Mouse (Mus musculus): Measurements from ENCODE around the gene B3gnt3. TPM values are rescaled to one million over a fixed set of nuclear protein-coding genes. Genes with fewer than 3 reads are reported as not detected.
A peak's percentile ranks its signal among the peaks of the same experiment; 100 is the strongest.
"Not testable (repeated sequence)": the region's sequence is repeated elsewhere in the genome, so short reads cannot be mapped to it uniquely, and the experiment has no call there.

Gene B3gnt3
- polyA plus RNA-seq, 1 experiment from 2014 or later: 3.0 TPM

DNA sequence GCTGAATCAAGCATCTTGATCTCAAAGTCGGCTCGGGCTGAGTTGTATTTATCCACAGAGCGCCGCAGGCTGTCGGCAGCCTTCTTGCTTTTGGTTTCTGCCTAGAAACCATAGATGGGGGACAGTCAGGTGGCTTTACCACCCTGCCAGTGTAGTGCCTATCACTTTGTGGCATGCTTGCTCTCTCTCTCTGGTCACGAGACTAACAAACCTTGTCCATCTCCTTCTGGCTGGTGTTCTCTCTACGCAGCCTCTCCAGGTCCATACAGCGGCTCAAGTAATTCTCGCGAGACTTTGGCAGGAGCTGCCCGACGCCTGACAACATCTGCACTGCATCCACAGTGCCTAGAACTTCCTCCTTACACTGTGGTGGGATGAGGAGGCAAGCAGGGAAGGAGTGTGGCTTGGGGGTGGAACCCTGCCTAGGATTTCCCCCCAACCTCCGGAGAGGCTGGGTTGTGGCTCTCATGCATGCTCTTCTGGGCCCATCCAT lies 15.0 kb upstream of the B3gnt3 start:
- Histone ChIP-seq H3K4me3 (ENCODE audit: low read depth, low read length) (no peak overlapping the region), H3K36me3 (replicated peaks; ENCODE audit: insufficient read depth, low read length) (peaks cover 25% of the 10 kb centered on the region; the same call in 1 of the 2 replicates), H3K27ac (ENCODE audit: low read depth) (no peak overlapping the region), H3K9ac (replicated peaks) (no peak overlapping the region), H3K9me3 (ENCODE audit: low read length) (no peaks in the 10 kb centered on the region), H3K4me1 (ENCODE audit: insufficient read depth) (peaks cover 21% of the 10 kb centered on the region), H3K4me2 (ENCODE audit: low read depth, low read length) (no peak overlapping the region), H3K27me3 (ENCODE audit: insufficient read depth, low read length) (no peaks in the 10 kb centered on the region)
- no peak for ATAC-seq
- DNase-seq: no peak
- TF ChIP-seq CTCF (IDR thresholded peaks at IDR 0.05; ENCODE audit: low read depth): no peak
- TF ChIP-seq EP300 (IDR thresholded peaks at IDR 0.05; ENCODE audit: low read depth): no peak
- WGBS (ENCODE audit: insufficient replicate concordance): 85% methylated on average over 13 of the region's 13 CpGs

DNA sequence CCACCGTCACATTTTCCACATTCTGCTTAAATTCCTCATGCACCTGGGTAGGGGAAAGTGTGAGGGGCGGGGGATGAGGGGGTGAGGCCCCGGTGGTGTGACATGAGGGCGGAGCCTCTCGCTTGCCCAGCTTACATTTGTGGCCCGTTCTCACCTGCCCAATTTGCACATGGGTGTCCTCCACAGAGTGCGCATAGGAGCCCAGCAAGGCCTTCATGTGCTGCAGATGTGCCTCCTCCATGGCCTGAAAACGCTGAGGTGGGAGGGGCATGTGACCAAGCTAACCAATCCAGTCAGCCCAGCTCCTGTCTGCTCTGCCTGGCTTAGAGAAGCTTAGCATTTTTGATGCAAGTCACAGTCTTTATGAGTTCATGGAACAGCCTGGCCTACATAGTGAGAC lies 13.9 kb upstream of the B3gnt3 start:
- H3K36me3 ChIP-seq (replicated peaks; ENCODE audit: insufficient read depth, low read length): peaks cover 14% of the 10 kb centered on the region; the same call in 1 of the 2 replicates
- 63% methylated on average over 8 of the region's 8 CpGs for WGBS (ENCODE audit: insufficient replicate concordance)
- no peak for DNase-seq

DNA sequence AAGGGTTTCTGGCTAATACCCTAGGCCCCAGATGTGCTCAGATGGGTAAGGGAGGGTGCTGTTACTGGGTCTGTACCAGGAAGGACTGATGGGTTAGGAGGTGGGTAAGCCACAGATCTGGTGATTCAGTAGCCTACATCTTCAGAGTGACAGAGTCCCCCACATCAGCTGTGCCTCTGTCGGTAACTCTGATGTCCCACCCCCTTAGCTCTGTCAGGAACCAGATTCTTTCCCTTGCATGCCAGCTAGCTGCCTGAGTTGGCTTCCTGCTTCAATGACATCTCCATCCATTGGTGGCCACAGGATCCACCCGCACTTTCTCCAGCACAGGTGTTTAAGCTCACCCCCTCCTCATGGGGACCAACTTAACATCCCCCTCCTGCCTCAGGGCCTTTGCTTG lies 10.0 kb upstream of the B3gnt3 start:
- Histone ChIP-seq H3K27ac (ENCODE audit: low read depth) (no peak overlapping the region), H3K4me3 (ENCODE audit: low read depth, low read length) (no peak overlapping the region), H3K9ac (replicated peaks) (no peak overlapping the region), H3K36me3 (replicated peaks; ENCODE audit: insufficient read depth, low read length) (peaks cover 8% of the 10 kb centered on the region; the same call in 1 of the 2 replicates), H3K9me3 (ENCODE audit: low read length) (no peaks in the 10 kb centered on the region), H3K27me3 (ENCODE audit: insufficient read depth, low read length) (0 out of 2 replicates have a peak, but pooled peaks cover 3% of the 10 kb centered on the region), H3K4me2 (ENCODE audit: low read depth, low read length) (no peak overlapping the region), H3K4me1 (ENCODE audit: insufficient read depth) (peaks cover 7% of the 10 kb centered on the region)
- ATAC-seq (no peak), DNase-seq (no peak)
- WGBS (ENCODE audit: insufficient replicate concordance): 78% methylated on average over 2 of the region's 2 CpGs
- TF ChIP-seq CTCF (IDR thresholded peaks at IDR 0.05; ENCODE audit: low read depth): no peak

More for the DNA sequence above, 13.9 kb upstream of the B3gnt3 start:
- H3K27me3 ChIP-seq (ENCODE audit: insufficient read depth, low read length): no peaks in the 10 kb centered on the region
- no peak for ATAC-seq
- no peak overlapping the region for H3K27ac ChIP-seq (ENCODE audit: low read depth)
- H3K4me3 ChIP-seq (ENCODE audit: low read depth, low read length): no peak overlapping the region
- H3K9me3 ChIP-seq (ENCODE audit: low read length): no peaks in the 10 kb centered on the region
- peaks cover 18% of the 10 kb centered on the region for H3K4me1 ChIP-seq (ENCODE audit: insufficient read depth)
- H3K9ac ChIP-seq (replicated peaks): no peak overlapping the region
- H3K4me2 ChIP-seq (ENCODE audit: low read depth, low read length): no peak overlapping the region
- no peak for TF ChIP-seq CTCF (IDR thresholded peaks at IDR 0.05; ENCODE audit: low read depth)
- no peak for TF ChIP-seq EP300 (IDR thresholded peaks at IDR 0.05; ENCODE audit: low read depth)

DNA sequence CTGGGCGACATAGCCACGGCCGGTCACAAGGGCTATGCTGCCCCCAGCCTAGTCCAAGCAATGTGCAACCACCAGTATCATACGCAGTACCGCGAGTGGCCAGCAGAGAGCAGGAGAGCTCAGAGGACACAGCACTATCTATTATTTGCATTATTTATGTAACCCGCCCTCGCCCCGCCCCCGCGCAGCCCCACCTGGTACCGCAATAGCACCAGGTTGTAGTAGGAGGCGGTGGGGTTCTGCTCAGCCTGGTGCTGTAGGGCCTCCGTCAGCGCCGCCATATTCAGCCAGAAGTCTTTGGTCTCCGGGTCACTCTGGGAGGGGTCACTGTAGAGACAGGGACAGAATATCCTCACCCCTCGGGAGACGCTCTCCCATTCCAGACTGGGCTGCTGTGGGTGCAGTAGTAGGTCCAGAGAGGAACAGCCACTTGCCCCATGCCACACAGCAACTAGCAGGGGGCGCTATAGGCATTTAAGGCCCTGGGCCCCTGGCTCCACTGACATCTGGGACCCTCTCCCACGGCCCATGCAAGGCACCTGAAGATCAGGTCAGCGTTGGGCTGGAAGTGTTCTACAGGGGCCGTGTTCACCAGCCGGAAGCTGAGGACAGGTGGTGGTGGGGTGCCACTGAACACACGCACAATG lies 8.3 kb upstream of the B3gnt3 start:
- H3K9ac ChIP-seq (replicated peaks): no peak overlapping the region
- TF ChIP-seq CTCF (IDR thresholded peaks at IDR 0.05; ENCODE audit: low read depth) (peak; percentile 88), EP300 (IDR thresholded peaks at IDR 0.05; ENCODE audit: low read depth) (no peak)

DNA sequence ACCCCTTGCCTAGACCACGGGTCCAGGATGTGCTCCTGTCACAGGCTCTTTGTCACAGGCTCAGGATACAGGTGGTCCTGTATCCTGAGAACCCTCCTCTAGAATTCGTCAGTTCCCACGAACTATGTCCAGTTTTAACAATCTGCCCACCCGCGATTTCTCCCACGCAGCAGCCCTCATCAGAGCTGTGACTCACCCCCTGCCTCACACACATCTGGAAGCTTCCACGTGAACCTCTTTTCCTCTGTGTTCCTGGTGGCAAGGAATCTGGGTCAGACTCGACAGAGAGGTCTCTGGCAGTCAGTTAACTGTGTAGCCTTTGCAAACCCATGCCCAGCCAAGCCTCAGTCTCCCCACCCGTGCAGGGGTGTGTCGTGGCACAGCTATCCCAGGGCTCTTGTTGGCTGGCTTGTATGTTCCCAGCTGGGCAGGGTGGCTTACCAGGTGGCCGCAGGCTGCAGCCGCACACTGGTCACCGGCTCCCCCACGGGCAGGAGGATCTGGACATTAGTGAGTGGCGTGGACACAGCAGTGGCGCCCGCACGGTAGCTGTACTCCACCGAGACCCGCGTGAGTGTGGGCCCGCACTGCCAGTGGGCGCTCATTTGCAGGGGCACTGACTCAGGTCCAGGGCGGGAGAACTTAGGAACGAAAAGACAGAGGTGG lies 7.7 kb upstream of the B3gnt3 start:
- Histone ChIP-seq H3K9ac (replicated peaks) (no peak overlapping the region), H3K27me3 (ENCODE audit: insufficient read depth, low read length) (0 out of 2 replicates have a peak, but pooled peaks cover 3% of the 10 kb centered on the region), H3K27ac (ENCODE audit: low read depth) (no peak overlapping the region), H3K36me3 (replicated peaks; ENCODE audit: insufficient read depth, low read length) (peaks cover 4% of the 10 kb centered on the region; the same call in 1 of the 2 replicates), H3K4me1 (ENCODE audit: insufficient read depth) (peaks cover 7% of the 10 kb centered on the region), H3K4me3 (ENCODE audit: low read depth, low read length) (no peak overlapping the region), H3K4me2 (ENCODE audit: low read depth, low read length) (peak overlapping the region; percentile 54; the same call in 1 of the 2 replicates), H3K9me3 (ENCODE audit: low read length) (no peaks in the 10 kb centered on the region)
- WGBS (ENCODE audit: insufficient replicate concordance): 58% methylated on average over 25 of the region's 25 CpGs
- DNase-seq (no peak), ATAC-seq (peak; percentile 18; the same call in 1 of the 2 replicates)
- TF ChIP-seq EP300 (IDR thresholded peaks at IDR 0.05; ENCODE audit: low read depth) (no peak), CTCF (IDR thresholded peaks at IDR 0.05; ENCODE audit: low read depth) (no peak)

More for the DNA sequence above, 8.3 kb upstream of the B3gnt3 start:
- Histone ChIP-seq H3K4me2 (ENCODE audit: low read depth, low read length) (peak overlapping the region; percentile 54), H3K4me1 (ENCODE audit: insufficient read depth) (peaks cover 7% of the 10 kb centered on the region), H3K9me3 (ENCODE audit: low read length) (no peaks in the 10 kb centered on the region), H3K4me3 (ENCODE audit: low read depth, low read length) (no peak overlapping the region), H3K36me3 (replicated peaks; ENCODE audit: insufficient read depth, low read length) (peaks cover 4% of the 10 kb centered on the region; the same call in 1 of the 2 replicates), H3K27ac (ENCODE audit: low read depth) (no peak overlapping the region), H3K27me3 (ENCODE audit: insufficient read depth, low read length) (0 out of 2 replicates have a peak, but pooled peaks cover 3% of the 10 kb centered on the region)
- DNase-seq: peak; percentile 91
- WGBS (ENCODE audit: insufficient replicate concordance): 38% methylated on average over 25 of the region's 25 CpGs
- peak; percentile 75 for ATAC-seq

DNA sequence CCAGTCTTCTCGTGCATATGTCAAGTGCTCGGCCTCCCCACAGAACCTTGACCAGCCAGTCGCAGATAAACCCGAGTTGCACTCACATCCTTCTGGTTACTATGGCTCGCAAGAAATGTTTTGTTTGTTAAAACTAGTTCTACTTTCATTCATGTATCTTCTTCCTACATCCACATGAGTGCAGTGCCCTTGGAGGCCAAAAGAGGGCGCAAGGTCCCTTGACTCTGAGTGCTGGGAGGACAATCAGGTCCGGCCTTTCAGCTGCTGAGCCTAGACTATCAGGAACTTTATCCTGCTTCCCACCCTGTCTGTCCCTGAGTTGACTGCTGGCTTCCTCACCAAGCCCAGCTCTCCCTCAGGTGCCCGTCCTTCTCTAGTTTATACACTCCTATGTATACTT lies 6.3 kb upstream of the B3gnt3 start:
- no peak for ATAC-seq
- TF ChIP-seq CTCF (IDR thresholded peaks at IDR 0.05; ENCODE audit: low read depth) (peak; percentile 91), EP300 (IDR thresholded peaks at IDR 0.05; ENCODE audit: low read depth) (no peak)
- DNase-seq: peak; percentile 79
- H3K9me3 ChIP-seq (ENCODE audit: low read length): no peaks in the 10 kb centered on the region
- H3K27ac ChIP-seq (ENCODE audit: low read depth): no peak overlapping the region
- H3K4me1 ChIP-seq (ENCODE audit: insufficient read depth): peaks cover 10% of the 10 kb centered on the region
- H3K4me2 ChIP-seq (ENCODE audit: low read depth, low read length): no peak overlapping the region
- peaks cover 4% of the 10 kb centered on the region; the same call in 1 of the 2 replicates for H3K36me3 ChIP-seq (replicated peaks; ENCODE audit: insufficient read depth, low read length)
- no peak overlapping the region for H3K9ac ChIP-seq (replicated peaks)
- no peak overlapping the region for H3K4me3 ChIP-seq (ENCODE audit: low read depth, low read length)
- 44% methylated on average over 8 of the region's 8 CpGs for WGBS (ENCODE audit: insufficient replicate concordance)
- H3K27me3 ChIP-seq (ENCODE audit: insufficient read depth, low read length): 0 out of 2 replicates have a peak, but pooled peaks cover 3% of the 10 kb centered on the region

DNA sequence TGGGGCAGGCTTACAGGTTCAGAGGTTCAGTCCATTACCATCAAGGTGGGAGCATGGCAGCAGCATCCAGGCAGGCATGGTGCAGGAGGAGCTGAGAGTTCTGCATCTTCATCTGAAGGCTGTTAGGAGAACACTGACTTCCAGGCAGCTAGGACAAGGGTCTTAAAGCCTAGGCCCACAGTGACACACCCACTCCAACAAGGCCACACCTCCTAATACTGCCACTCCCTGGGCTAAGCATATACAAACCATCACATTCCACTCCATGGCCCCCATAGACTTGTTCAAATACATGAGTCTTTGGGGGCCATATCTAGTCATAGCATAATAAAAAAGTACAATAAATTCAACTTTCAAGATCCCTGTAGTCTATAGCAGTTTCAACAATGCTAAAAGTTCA lies 1.8 kb upstream of the B3gnt3 start:
- H3K4me1 ChIP-seq (ENCODE audit: insufficient read depth): peaks cover 22% of the 10 kb centered on the region
- not testable (repeated sequence) for DNase-seq; H3K9me3 ChIP-seq (ENCODE audit: low read length); H3K36me3 ChIP-seq (replicated peaks; ENCODE audit: insufficient read depth, low read length)
- peak; percentile 70 for ATAC-seq
- peak overlapping the region; percentile 43 for H3K4me3 ChIP-seq (ENCODE audit: low read depth, low read length)
- H3K9ac ChIP-seq (replicated peaks): peak overlapping the region; percentile 57
- peak overlapping the region; percentile 78 for H3K27ac ChIP-seq (ENCODE audit: low read depth)
- H3K27me3 ChIP-seq (ENCODE audit: insufficient read depth, low read length): peaks cover 24% of the 10 kb centered on the region
- peak overlapping the region; percentile 72; the same call in 1 of the 2 replicates for H3K4me2 ChIP-seq (ENCODE audit: low read depth, low read length)

Measured in liver, postnatal 0 days (tissue).